Mouse (Mus musculus) lung, postnatal 36 days (tissue): ENCODE results near the gene Sdcbp2.
"Not testable (repeated sequence)": the region's sequence is repeated elsewhere in the genome, so short reads cannot be mapped to it uniquely, and the experiment has no call there.

Experiments
- DNase-seq: peaks from one replicate; pipeline ENCODE4 v3.0.0; 2022; ENCODE audit warnings: mixed read lengths

Gene Sdcbp2

GRCm38 (mm10) chr2:151573667-151574066, 1.2 kb downstream of the Sdcbp2 start:
- no peak for DNase-seq

DNA sequence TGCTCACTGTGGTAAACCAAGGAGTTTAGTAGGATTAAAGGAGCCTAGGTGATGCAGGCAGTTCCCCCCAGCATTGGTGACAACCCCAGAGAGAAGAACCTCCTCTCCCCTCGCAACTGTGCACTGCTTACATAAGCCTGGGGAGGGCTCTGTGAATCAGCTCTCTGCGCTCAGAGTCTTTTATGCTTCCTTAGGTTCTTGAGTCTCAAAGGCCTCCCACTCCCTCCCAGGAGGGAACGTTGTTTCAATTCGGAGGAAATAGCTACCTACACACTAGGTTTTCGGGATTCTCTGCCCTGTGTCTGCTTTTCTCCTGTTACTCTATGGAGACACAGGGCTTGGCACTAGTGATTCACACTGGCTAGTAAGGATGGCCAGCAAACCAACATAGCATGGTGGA, 2.2 kb downstream of the Sdcbp2 start:
- DNase-seq: no peak

DNA sequence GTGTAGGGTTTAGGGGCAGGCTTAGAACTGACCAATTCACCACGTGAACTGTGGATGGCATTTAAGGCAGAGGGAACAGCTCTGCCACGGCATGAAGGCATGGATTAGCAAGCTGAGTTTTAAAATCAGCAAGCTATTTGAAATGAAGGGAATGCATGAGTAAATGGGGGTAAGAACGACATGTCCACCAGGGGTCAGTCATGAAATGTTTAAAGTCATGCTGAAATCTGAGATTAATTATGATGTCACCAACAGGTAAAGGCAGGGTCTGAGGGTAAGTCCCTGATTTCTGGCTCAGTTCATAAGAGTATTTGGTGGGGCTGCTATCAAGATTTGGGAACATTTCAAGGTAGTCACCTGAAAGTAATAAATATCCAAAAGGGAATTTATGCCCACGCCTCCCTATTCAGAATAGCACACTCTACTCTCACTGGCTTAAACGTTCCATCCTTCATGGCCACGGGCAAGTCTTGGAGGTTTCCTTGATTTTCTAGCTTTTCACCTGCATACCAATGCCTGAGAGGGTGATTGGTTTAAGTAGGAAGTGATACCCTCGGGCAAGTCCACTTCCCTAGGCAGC, 2.8 kb downstream of the Sdcbp2 start:
- DNase-seq: peak; percentile 80

DNA sequence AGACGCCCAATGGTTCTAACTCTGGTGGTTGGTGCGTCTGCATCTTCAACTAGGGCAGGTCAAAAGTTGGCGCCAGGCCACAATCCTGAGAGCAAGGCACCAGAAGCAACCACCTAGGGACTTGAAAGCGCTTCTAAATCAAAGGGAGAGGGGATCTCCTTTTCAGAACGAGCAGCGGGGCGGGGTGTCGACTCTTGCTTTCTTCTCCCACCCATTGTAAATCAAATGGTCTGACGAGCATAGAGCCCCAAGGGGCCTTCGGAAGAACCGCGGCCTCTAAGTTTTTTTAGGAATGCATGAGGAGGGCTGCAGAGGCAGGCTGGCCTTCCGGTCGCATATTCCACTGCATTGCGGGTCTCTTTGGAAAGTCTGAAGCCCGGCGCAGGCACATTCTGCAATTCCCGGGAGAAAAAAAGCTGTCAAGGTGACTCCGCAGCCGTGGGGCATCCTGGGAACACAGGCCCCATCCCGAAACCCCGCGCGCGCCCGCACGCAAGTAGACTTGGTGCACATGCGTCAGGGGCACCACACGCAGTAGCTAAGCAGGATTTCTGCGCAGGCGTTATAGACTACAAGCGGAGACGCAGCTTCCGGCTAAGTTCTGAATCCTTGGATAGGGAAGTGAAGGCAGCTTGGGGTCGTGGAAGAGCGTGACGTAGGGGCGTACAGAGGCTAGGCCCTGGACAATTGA, 3.4 kb downstream of the Sdcbp2 start:
- peak; percentile 91 for DNase-seq

DNA sequence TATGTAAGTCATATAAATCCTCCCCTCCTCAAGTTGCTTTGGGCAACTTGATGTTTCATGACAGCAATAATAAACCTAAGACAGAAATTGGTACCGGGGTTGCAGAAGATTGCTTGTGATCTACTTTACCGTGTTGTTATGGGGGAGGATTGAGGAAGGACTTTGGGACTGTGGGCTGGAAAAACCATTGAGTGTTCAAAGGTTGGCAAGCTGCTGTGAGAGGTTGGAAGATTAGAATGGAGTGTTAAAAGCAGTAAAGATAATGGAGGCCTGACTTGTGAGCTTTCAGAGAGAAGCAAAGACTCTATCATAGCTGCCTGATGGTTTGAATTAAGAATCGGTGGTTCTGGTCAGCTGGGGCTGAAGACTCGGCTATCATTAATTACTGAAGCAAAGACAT, 6.8 kb downstream of the Sdcbp2 start:
- no peak for DNase-seq

- no peak for DNase-seq
Observed at GRCm38 (mm10) chr2:151580945-151581344, 8.5 kb downstream of the Sdcbp2 start.

DNA sequence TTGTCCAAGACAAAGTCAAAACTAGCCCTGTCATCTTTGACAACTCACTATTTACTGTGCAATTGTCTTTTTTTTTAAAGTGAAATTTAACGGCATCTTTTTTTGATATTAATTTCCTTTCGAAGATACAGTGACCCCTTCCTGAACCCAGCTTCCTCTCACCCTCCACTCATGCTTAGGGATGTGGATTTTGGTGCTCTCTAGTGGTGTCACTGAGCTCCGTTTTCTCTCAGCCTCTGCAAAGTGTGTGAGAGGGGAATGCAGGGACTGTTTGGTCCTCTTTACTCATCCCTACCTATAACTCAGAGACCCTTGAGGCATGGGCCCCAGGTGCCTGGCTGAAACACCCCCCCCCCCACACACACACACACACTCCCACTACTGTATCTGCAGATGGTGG, 13.5 kb downstream of the Sdcbp2 start:
- no peak for DNase-seq

- DNase-seq: no peak
Observed at GRCm38 (mm10) chr2:151586807-151587206, 14.4 kb downstream of the Sdcbp2 start.

- peak; percentile 57 for DNase-seq
Observed at GRCm38 (mm10) chr2:151587306-151587705, 14.9 kb downstream of the Sdcbp2 start.

DNA sequence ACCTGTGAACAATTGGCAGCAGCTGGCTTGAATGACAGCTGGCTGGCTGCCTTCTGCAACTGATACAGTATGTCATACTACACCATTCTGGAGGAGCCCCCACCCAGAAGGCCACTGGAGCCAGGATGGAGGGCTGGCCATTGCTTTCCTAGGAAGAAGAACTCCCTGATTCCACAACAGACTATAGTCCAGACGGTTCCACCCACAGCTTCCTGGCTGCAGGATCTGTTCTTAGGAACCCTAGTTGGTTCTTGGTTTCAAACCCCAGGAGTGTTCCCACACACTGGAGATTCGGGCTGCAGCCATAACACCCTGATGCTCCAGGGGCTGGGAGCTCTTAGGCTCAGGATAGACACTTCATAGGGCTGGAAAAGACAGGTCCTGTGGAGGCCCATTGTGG, 25.6 kb downstream of the Sdcbp2 start:
- DNase-seq: no peak

DNA sequence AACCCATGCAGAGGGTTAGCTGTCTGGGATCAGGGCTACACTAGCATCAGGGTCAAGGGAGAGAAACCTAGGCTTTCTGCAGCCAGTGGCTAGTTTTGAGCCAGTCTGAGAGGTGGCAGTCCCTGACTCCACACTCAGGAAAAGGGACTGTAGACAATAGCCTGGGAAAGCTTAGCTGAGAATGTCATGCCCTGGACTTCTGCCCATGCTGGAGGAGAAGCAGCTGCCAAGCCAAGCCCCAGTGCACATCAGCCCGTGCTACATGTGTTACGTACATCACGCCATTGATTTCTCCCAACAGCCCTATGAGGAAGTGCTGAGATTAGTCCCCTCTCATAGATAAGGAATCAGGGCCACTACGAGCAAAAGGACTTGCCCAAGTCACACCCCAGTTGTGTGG, 29.7 kb downstream of the Sdcbp2 start:
- no peak for DNase-seq

DNA sequence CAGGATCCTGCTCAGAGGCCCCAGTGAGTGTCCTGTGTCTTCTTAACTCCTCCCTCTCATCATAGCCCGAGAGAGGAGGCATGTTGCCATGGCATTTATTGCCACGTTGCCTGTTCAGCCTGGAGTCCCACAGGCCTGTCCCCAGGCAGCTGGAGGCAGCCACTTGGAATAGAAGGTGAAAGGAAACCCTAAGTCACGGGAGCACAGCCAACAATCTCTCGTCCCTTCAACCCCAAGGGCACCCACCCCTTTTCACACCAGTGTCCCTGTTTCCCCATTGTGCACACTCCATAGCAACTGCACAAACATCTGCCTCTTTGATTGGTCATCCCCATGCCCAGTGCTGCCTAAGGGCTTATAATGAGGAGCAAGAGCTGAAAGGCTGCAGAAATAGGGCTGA, 31.2 kb downstream of the Sdcbp2 start:
- DNase-seq: peak; percentile 10

- peak; percentile 73 for DNase-seq
Observed at GRCm38 (mm10) chr2:151605437-151605987, 33.1 kb downstream of the Sdcbp2 start.

DNA sequence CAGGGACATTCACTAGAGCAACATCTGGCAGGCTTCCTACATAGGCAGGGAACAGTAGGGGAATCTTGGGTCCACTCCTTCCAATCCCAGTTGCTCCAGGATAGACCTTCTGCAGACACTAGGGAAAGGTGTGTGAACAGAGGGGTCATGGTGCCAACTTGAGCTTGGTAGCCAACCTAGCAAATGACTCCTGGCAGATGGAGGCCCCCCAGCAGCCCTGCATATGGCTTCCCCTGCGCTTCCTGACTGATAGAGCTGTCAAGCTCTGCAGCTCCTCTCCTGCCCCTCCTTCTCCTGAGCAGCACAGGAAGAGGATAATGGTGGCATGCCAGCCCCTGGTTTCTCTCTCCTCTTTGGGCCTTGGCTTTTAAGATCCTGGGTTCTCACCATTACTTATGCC, 36.0 kb downstream of the Sdcbp2 start:
- no peak for DNase-seq

DNA sequence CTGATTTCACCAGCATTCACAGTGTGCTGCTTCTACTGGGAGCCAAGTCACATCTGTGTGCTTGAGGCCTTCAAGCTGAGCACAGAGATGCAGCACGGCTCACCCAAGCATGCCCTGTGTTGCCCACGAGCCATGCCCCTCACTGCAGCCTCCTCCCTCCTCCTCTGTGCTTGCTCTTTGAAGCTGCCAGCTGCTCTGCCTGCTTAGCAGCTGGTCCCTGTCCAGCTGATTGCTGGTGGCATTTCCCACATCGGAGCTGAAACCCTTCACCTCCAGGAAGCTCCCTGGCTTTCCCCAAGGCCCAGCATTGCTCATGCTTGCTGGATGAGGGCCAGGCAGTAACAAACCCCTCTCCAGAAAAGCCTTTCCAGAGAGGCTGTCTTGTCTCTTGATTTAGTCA, 37.6 kb downstream of the Sdcbp2 start:
- no peak for DNase-seq

GRCm38 (mm10) chr2:151615779-151616178, 43.4 kb downstream of the Sdcbp2 start:
- not testable (repeated sequence) for DNase-seq

DNA sequence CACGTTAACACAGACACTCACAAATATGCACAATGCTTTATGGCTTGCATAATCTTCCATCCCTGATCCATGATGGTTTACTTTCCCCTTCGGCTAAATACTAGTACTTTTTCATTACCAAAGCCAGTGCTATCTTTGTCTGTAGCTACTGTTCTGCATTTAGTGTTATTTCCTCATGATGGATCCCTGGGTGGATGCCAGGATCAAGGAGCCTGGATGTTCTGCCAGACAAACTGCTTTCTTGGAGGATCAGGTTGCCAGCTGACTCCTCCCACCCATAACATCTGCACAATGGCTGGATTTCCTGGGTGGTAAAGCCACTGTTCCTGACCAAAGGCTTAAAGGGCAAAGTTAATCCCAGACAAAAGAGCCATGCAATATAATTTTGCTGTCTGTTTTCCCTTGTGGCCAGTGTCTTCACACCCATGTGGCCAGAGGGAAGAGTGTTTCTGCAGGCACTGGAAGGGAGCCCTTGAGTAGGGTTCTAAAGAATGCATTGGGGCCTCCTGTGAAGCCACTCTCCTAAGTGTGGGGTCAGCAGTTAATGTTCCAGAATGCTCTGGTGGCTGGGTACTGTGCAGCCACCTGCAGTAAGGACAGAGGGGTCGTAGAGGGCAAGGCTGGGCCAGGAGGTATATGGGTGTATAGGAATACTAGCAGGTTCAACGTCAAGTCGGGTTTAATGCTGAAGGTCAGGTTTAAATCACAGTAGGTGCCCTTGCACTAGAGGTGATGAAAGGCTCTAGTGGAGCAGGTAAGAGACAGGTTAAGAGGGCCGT, 44.3 kb downstream of the Sdcbp2 start:
- DNase-seq: peak; percentile 62

- DNase-seq: no peak
Observed at GRCm38 (mm10) chr2:151623776-151624175, 51.4 kb downstream of the Sdcbp2 start.

GRCm38 (mm10) chr2:151626296-151626695, 53.9 kb downstream of the Sdcbp2 start:
- DNase-seq: no peak

DNA sequence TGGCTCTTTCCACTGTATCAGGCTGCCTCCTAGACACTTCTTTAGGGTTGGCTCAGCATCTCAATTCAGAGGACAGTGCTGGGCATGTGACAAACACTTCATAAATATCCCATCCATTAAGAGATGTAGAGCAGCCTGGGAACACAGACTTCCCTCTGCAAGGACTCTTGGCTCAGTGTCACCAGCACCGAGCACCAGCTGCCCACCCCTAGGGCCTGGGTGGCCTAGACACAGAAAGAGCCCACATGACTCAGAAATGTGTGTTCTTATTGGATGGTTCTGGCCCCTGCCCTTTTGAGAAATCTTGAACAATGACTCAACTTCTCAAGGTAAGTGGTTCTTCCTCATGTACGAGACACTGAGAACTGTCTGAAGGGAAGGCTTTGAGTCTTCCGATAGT, 55.6 kb downstream of the Sdcbp2 start:
- no peak for DNase-seq

DNA sequence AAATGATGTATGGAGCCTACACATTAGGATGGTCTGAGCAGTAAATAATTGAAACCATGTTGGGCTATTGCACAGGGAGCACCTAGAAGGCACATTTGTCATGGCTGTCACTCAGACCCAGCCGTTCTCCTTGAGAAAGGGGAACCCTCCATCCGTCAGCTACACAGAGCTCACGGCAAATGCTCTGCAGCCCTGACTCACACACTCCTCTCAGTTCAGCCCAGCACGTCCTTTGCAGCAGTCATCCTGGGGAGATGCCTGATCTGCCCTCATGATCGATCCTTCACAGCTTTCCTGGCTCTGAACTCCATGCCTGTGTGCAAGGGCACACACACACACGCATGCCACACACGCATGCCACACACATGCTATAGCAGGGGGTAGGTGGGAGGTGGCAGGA, 56.9 kb downstream of the Sdcbp2 start:
- DNase-seq: no peak

DNA sequence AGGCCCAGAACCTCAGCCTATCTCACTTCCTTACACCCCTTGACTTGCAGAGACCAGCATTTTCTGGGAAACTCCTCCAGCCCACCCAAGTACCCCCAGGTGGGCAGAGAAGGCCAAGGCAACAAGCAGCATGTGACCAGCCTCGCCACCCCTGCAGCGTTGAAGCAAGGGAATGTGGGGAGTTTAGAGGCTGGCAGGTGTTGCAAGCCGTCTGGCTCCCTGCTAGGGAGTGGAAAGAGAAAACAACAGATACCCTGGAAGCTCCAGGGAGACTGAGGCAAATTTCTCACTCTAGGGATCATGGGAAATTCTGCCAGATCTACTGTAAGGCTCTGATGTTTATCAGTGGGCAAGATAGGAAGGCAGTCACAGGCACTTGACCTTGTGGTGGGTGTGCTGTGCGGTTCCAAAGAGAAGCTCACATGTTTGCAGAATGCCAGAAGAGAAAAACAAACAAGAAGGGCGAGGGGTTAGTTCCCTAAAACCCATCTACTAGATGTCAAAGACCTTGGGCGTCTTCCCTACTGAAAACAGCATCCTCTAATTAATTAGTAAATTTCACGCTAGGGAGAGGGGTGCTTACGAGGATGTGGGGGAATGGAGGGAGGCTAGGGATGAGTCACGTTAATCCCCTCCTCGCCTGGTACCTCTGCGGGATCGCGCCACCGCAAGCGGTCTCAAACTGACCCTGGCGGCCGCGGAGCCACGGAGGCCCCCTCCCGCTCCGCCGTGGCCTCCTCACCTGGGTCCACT, 59.2 kb downstream of the Sdcbp2 start:
- no peak for DNase-seq
